Mouse (Mus musculus) cerebellum, adult 9-11 months (tissue): ENCODE results near the gene Acot13.
"Not testable (repeated sequence)": the region's sequence is repeated elsewhere in the genome, so short reads cannot be mapped to it uniquely, and the experiment has no call there.

Experiments used
- DNase-seq: peaks from one replicate; pipeline ENCODE4 v3.0.0; 2022

The Acot13 gene

GRCm38 (mm10) chr13:24778706-24779380, 52.5 kb downstream of the Acot13 start:
- no peak for DNase-seq

- no peak for DNase-seq
Measured at GRCm38 (mm10) chr13:24778026-24778425, 53.3 kb downstream of the Acot13 start.

- DNase-seq, result peak; percentile 50
Measured at GRCm38 (mm10) chr13:24776146-24776844, 55.0 kb downstream of the Acot13 start.

GRCm38 (mm10) chr13:24771482-24771881, 59.9 kb downstream of the Acot13 start:
- DNase-seq, result not testable (repeated sequence)
